Mouse (Mus musculus): ENCODE measurements around the gene Brd1. TPM values are rescaled to one million over a fixed set of nuclear protein-coding genes. Genes with fewer than 3 reads are reported as not detected.

Brd1 gene
- polyA plus RNA-seq, 2 experiments, result 5.5 to 6.1 TPM

DNA sequence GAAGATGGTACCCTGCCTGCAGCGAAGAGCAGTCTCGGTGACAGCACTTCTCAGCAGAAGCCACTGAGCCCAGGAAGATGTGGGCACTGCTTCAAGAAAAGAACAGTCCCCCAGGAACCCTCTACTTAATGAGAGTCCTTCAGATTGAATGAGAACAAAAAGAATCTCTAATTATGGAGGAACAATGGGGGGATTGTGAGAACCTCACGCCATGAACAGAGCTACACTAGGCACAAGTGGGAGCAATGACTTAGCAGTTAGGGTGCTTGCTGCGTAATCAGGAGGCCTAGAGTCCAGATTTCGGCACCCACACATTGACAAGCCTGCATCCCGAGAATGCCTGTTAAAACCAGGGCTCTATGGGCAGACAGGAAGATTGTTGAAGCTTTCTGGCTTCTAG is 7.3 kb upstream of the Brd1 start:
- WGBS (ENCODE audit: insufficient replicate concordance), result 60% methylated on average over 6 of the region's 6 CpGs
- ATAC-seq (ENCODE audit: insufficient read depth), result no peak
- no peak overlapping the region for H3K4me3 ChIP-seq (ENCODE audit: insufficient read depth in 1 of 2, low read depth in 2 of 2, low read length in 2 of 2)

GRCm38 (mm10) chr15:88738466-88738865 is 4.4 kb upstream of the Brd1 start:
- Histone ChIP-seq H3K4me1 (replicated peaks; ENCODE audit: control insufficient read depth in 2 of 2, insufficient read depth in 2 of 2, low read length in 1 of 2) (peaks cover 6 to 8% of the 10 kb centered on the region in 2 experiments; a peak in 3 of 4 replicates), H3K4me2 (ENCODE audit: low read depth) (no peak overlapping the region), H3K9ac (replicated peaks) (no peak overlapping the region), H3K27ac (no peak overlapping the region), H3K36me3 (replicated peaks; ENCODE audit: control insufficient read depth, insufficient read depth, low read depth) (no peaks in the 10 kb centered on the region), H3K9me3 (ENCODE audit: control insufficient read depth, low read length) (no peaks in the 10 kb centered on the region), H3K27me3 (ENCODE audit: control insufficient read depth, insufficient read depth, low read length) (no peaks in the 10 kb centered on the region), H3K4me3 (ENCODE audit: insufficient read depth in 1 of 2, low read depth in 2 of 2, low read length in 2 of 2) (no peak overlapping the region)
- no peak for ATAC-seq (ENCODE audit: insufficient read depth)
- WGBS (ENCODE audit: insufficient replicate concordance), result 63% methylated on average over 2 of the region's 2 CpGs
- DNase-seq (ENCODE audit: low read depth in 3 of 3, low spot score in 3 of 3), result no peak
- no peak for TF ChIP-seq EP300 (IDR thresholded peaks at IDR 0.05; ENCODE audit: low read depth)
- no peak for TF ChIP-seq CTCF (IDR thresholded peaks at IDR 0.05; ENCODE audit: low read depth)

More for the DNA sequence above, 7.3 kb upstream of the Brd1 start:
- Histone ChIP-seq H3K36me3 (replicated peaks; ENCODE audit: control insufficient read depth, insufficient read depth, low read depth) (no peaks in the 10 kb centered on the region), H3K27me3 (ENCODE audit: control insufficient read depth, insufficient read depth, low read length) (no peaks in the 10 kb centered on the region), H3K27ac (no peak overlapping the region), H3K9me3 (ENCODE audit: control insufficient read depth, low read length) (no peaks in the 10 kb centered on the region), H3K4me1 (replicated peaks; ENCODE audit: control insufficient read depth in 2 of 2, insufficient read depth in 2 of 2, low read length in 1 of 2) (peaks cover 0 to 9% of the 10 kb centered on the region in 2 experiments; a peak in 2 of 4 replicates), H3K4me2 (ENCODE audit: low read depth) (no peak overlapping the region), H3K9ac (replicated peaks) (no peak overlapping the region)
- TF ChIP-seq CTCF (IDR thresholded peaks at IDR 0.05; ENCODE audit: low read depth), result no peak
- TF ChIP-seq EP300 (IDR thresholded peaks at IDR 0.05; ENCODE audit: low read depth), result no peak
- no peak for DNase-seq (ENCODE audit: low read depth in 3 of 3, low spot score in 3 of 3)

DNA sequence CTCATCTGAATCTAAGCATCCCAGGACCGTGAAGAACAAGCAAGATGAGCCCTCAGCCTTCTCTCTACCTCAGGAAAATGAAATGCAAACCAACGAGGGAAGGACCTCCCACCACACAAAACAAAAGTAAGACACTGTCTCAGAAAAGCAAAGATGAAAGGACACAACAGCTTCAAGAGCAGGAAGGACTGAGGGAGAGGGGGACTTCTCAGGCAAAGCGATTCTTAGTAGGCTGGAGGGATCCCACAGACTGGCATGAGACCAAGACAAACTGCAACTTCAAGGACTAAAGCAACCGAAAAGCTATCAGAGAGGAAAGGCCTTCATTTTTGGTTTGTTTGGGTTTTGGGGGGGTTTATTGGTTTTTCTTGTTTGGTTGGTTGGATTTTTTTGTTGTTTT is 2.1 kb upstream of the Brd1 start:
- H3K4me3 ChIP-seq (ENCODE audit: insufficient read depth in 1 of 2, low read depth in 2 of 2, low read length in 2 of 2), result no peak overlapping the region
- WGBS (ENCODE audit: insufficient replicate concordance), result 59% methylated on average over 4 of the region's 4 CpGs
- TF ChIP-seq EP300 (IDR thresholded peaks at IDR 0.05; ENCODE audit: low read depth) (no peak), CTCF (IDR thresholded peaks at IDR 0.05; ENCODE audit: low read depth) (no peak)

DNA sequence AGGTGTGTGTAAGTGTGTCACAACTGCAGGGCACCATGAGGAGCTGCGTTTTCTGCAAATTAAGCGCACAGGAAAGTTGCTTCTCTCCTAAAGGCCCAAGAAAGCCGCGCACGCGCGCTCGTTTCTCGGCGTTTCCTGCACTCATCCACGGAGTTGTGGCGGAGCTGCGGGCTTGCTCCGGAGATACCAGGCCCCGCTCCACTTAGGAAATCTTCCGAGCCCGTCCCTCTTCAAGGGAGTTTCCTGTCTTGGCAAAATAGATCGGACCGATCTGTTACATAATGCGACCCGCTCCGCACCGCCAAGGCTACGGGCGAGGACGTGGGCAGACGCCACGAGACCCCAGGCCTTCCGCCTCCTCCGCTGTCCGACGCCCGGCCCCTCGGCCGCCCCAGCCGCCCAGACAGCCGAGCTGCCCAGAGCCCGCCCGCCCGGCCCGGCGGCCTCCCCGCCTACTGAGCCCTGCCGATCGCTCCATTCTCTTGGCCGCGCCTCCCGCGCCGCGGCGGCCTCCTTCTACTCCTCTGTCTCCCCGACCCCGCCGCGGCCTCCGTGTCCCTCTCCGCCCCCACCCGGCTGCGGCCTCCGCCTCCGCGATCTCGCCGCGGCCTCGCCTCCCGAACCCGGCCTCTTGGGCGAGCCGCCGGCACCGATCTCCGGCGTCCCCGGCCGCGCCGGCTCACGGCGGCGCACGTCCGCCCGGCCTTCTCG is 837 bp downstream of the Brd1 start:
- Histone ChIP-seq H3K27ac (peak overlapping the region; percentile 47), H3K4me3 (ENCODE audit: insufficient read depth in 1 of 2, low read depth in 2 of 2, low read length in 2 of 2) (peak overlapping the region; percentile 90 to 95), H3K9ac (replicated peaks) (peak overlapping the region; percentile 88), H3K4me1 (replicated peaks; ENCODE audit: control insufficient read depth in 2 of 2, insufficient read depth in 2 of 2, low read length in 1 of 2) (peaks cover 19 to 32% of the 10 kb centered on the region in 2 experiments), H3K27me3 (ENCODE audit: control insufficient read depth, insufficient read depth, low read length) (no peaks in the 10 kb centered on the region), H3K36me3 (replicated peaks; ENCODE audit: control insufficient read depth, insufficient read depth, low read depth) (peaks cover 22% of the 10 kb centered on the region), H3K9me3 (ENCODE audit: control insufficient read depth, low read length) (no peaks in the 10 kb centered on the region), H3K4me2 (ENCODE audit: low read depth) (peak overlapping the region; percentile 88)
- WGBS (ENCODE audit: insufficient replicate concordance), result under 1% methylated on average over 76 of the region's 86 CpGs
- TF ChIP-seq CTCF (IDR thresholded peaks at IDR 0.05; ENCODE audit: low read depth), result no peak
- ATAC-seq (ENCODE audit: insufficient read depth) (peak; percentile 75), DNase-seq (ENCODE audit: low read depth in 3 of 3, low spot score in 3 of 3) (peak in 1 of 3 experiments; percentile 44)

More for the DNA sequence above, 2.1 kb upstream of the Brd1 start:
- DNase-seq (ENCODE audit: low read depth in 3 of 3, low spot score in 3 of 3) (no peak), ATAC-seq (ENCODE audit: insufficient read depth) (no peak)
- Histone ChIP-seq H3K9me3 (ENCODE audit: control insufficient read depth, low read length) (no peaks in the 10 kb centered on the region), H3K4me2 (ENCODE audit: low read depth) (no peak overlapping the region), H3K9ac (replicated peaks) (no peak overlapping the region), H3K36me3 (replicated peaks; ENCODE audit: control insufficient read depth, insufficient read depth, low read depth) (no peaks in the 10 kb centered on the region), H3K27ac (no peak overlapping the region), H3K4me1 (replicated peaks; ENCODE audit: control insufficient read depth in 2 of 2, insufficient read depth in 2 of 2, low read length in 1 of 2) (peaks cover 14 to 24% of the 10 kb centered on the region in 2 experiments), H3K27me3 (ENCODE audit: control insufficient read depth, insufficient read depth, low read length) (no peaks in the 10 kb centered on the region)

DNA sequence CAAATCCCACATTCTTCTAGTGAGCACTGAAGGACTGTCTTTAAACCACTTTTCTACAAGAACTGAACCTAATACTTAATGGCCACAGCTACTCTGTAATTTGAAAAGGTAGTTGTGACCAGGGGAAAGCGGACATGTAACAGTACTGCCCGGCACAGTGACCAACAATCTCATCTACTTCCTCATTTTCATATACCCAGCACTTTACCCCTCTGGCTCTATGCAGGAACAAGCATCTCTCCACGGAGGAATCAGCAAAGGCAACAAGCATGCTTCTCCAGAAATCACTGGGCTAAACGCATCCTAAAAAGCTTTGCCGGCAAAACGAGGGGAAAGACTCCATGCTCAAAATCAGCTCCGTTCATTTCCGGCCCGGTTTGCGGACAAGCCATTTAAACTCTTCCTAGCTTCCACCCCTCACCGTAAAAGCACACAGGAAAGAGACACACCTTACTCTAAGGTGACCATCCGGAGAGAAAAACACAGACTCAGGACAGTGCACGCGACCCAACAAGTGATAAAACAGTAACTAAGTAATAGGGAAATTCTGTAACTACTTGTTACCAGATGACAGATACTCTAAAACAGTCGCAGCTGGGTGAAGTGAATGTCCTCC is 1.5 kb downstream of the Brd1 start:
- no peak overlapping the region for H3K27ac ChIP-seq
- H3K4me2 ChIP-seq (ENCODE audit: low read depth), result peak overlapping the region; percentile 88
- peaks cover 26% of the 10 kb centered on the region for H3K36me3 ChIP-seq (replicated peaks; ENCODE audit: control insufficient read depth, insufficient read depth, low read depth)
- no peaks in the 10 kb centered on the region for H3K9me3 ChIP-seq (ENCODE audit: control insufficient read depth, low read length)
- H3K27me3 ChIP-seq (ENCODE audit: control insufficient read depth, insufficient read depth, low read length), result no peaks in the 10 kb centered on the region
- peak overlapping the region; percentile 90 to 95 for H3K4me3 ChIP-seq (ENCODE audit: insufficient read depth in 1 of 2, low read depth in 2 of 2, low read length in 2 of 2)
- WGBS (ENCODE audit: insufficient replicate concordance), result 12% methylated on average over 15 of the region's 15 CpGs
- H3K9ac ChIP-seq (replicated peaks), result peak overlapping the region; percentile 88
- no peak for TF ChIP-seq EP300 (IDR thresholded peaks at IDR 0.05; ENCODE audit: low read depth)
- TF ChIP-seq CTCF (IDR thresholded peaks at IDR 0.05; ENCODE audit: low read depth), result no peak
- H3K4me1 ChIP-seq (replicated peaks; ENCODE audit: control insufficient read depth in 2 of 2, insufficient read depth in 2 of 2, low read length in 1 of 2), result peaks cover 19 to 32% of the 10 kb centered on the region in 2 experiments
- DNase-seq (ENCODE audit: low read depth in 3 of 3, low spot score in 3 of 3) (no peak), ATAC-seq (ENCODE audit: insufficient read depth) (no peak)
